Mouse (Mus musculus): ENCODE data around the gene Ethe1. TPM values are rescaled to one million over a fixed set of nuclear protein-coding genes. Genes with fewer than 3 reads are reported as not detected.
A peak's percentile ranks its signal among the peaks of the same experiment; 100 is the strongest.

Ethe1 gene
- polyA plus RNA-seq (2011; ENCODE audit: insufficient read length, low read depth, missing spikeins): 11.3 and 16.2 TPM in 2 replicates

DNA sequence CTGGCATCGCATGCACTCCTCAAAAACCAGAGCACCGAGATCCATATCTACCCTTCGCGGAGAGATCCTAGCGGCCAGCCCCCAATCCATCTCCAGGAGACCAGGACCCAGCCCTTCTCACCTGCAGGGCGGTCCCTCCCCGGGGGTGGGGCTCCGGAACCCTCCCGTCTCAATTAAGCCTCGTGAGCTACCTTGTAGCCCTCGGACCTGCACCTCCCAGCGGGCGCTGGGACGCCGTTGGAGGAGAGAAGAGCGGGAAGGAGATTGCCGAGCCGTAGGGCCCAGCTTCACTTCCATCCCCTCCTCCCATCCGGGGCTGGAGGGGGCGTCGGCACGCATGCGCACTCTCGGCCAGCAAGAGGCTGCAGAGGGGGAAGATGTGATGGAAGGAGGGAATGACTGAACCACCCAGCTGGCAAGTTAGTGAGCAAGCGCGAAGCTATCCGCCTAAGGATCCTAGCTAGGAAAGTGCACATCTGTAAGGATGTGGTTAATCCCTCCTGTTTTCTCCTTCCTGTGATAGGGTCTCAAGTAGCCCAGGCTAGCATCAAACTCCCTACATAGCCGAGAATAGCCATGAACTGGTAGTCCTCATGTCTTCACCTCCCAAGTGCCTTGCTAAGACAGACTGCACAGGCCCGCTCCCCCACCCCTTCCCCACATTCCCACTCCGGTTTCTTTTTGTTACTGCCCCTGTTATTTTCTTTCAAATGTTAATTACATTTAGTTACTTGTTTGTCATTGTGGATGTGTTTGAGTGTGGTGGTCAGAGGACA, at the start of gene Ethe1, which contains the start of gene Zfp575:
Gene Ethe1 (plus strand): TSS at position 214 of the 776 bp plus-strand sequence.
Gene Zfp575 (minus strand): TSS at position 312 of the 776 bp plus-strand sequence.
- TF ChIP-seq CTCF (IDR thresholded peaks at IDR 0.05; ENCODE audit: borderline replicate concordance, insufficient read depth, low read length): no peak
- TF ChIP-seq POLR2A (IDR thresholded peaks at IDR 0.05; ENCODE audit: low read depth, low read length): peak; percentile 80
- Histone ChIP-seq H3K4me1 (ENCODE audit: control insufficient read depth, insufficient read depth, low read length) (no peaks in the 10 kb centered on the region), H3K27ac (ENCODE audit: insufficient read depth, low read length) (no peak within 1 kb of the TSS), H3K4me3 (ENCODE audit: insufficient read depth, low read length) (peak within 1 kb of the TSS; percentile 41)

DNA sequence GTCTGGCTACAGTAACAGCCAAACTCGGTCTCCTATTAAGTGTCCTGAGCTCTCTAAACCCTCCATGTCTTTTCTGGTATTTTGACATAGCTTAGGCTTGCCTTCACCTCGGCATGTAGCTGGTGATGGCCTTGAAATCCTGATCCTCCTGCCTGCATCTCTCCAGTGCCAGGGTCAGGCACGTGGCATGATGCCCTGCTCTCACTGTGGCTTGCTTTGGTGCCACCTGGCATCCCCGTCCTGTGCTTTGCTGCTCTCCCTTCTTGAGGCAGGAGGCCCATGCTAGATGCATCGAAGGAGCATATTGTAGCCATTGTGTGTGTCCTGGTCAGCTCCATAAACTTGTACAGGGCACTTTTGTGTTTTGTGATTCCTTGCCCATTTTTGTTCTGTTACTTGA, 49.8 kb upstream of the Ethe1 start:
- Histone ChIP-seq H3K4me1 (ENCODE audit: control insufficient read depth, insufficient read depth, low read length) (peaks cover under 1% of the 10 kb centered on the region; the same call in 1 of the 2 replicates), H3K4me3 (ENCODE audit: insufficient read depth, low read length) (no peak overlapping the region), H3K27ac (ENCODE audit: insufficient read depth, low read length) (no peak overlapping the region)
- TF ChIP-seq CTCF (IDR thresholded peaks at IDR 0.05; ENCODE audit: borderline replicate concordance, insufficient read depth, low read length): no peak
- TF ChIP-seq POLR2A (IDR thresholded peaks at IDR 0.05; ENCODE audit: low read depth, low read length): peak; percentile 49

GRCm38 (mm10) chr7:24538154-24538553, 49.2 kb upstream of the Ethe1 start:
- 0 out of 2 replicates have a peak, but pooled peaks have one; percentile 7 for TF ChIP-seq POLR2A (IDR thresholded peaks at IDR 0.05; ENCODE audit: low read depth, low read length)
- TF ChIP-seq CTCF (IDR thresholded peaks at IDR 0.05; ENCODE audit: borderline replicate concordance, insufficient read depth, low read length): no peak
- no peak overlapping the region for H3K27ac ChIP-seq (ENCODE audit: insufficient read depth, low read length)
- no peaks in the 10 kb centered on the region for H3K4me1 ChIP-seq (ENCODE audit: control insufficient read depth, insufficient read depth, low read length)
- no peak overlapping the region for H3K4me3 ChIP-seq (ENCODE audit: insufficient read depth, low read length)

DNA sequence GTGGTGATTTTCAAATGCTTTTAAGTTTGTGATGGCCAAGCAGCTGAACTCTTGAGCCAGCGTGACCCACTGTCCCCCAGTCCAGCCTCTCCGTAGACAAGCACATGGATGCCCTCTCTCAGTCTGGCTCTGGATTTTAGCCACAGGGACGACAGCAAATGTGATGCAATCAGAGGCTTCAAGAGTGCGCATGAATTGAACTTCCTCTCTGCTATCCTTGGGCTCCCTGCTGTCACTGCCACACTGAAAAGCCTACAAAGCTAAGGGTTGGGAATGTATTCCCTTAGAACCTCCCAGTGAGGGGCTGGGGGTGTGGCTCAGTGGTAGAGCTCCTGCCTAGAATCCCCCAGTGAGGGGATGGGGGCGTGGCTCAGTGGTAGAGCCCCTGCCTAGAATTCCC, 48.6 kb upstream of the Ethe1 start:
- H3K4me1 ChIP-seq (ENCODE audit: control insufficient read depth, insufficient read depth, low read length): no peaks in the 10 kb centered on the region
- no peak overlapping the region for H3K27ac ChIP-seq (ENCODE audit: insufficient read depth, low read length)
- TF ChIP-seq CTCF (IDR thresholded peaks at IDR 0.05; ENCODE audit: borderline replicate concordance, insufficient read depth, low read length) (no peak), POLR2A (IDR thresholded peaks at IDR 0.05; ENCODE audit: low read depth, low read length) (no peak)
- H3K4me3 ChIP-seq (ENCODE audit: insufficient read depth, low read length): no peak overlapping the region

- no peak overlapping the region for H3K4me3 ChIP-seq (ENCODE audit: insufficient read depth, low read length)
- no peak for TF ChIP-seq CTCF (IDR thresholded peaks at IDR 0.05; ENCODE audit: borderline replicate concordance, insufficient read depth, low read length)
- TF ChIP-seq POLR2A (IDR thresholded peaks at IDR 0.05; ENCODE audit: low read depth, low read length): no peak
- H3K27ac ChIP-seq (ENCODE audit: insufficient read depth, low read length): no peak overlapping the region
- H3K4me1 ChIP-seq (ENCODE audit: control insufficient read depth, insufficient read depth, low read length): no peaks in the 10 kb centered on the region
These were observed 47.7 kb upstream of the Ethe1 start for GRCm38 (mm10) chr7:24539686-24540085.

- TF ChIP-seq POLR2A (IDR thresholded peaks at IDR 0.05; ENCODE audit: low read depth, low read length) (no peak), CTCF (IDR thresholded peaks at IDR 0.05; ENCODE audit: borderline replicate concordance, insufficient read depth, low read length) (no peak)
- H3K27ac ChIP-seq (ENCODE audit: insufficient read depth, low read length): no peak overlapping the region
- no peaks in the 10 kb centered on the region for H3K4me1 ChIP-seq (ENCODE audit: control insufficient read depth, insufficient read depth, low read length)
- H3K4me3 ChIP-seq (ENCODE audit: insufficient read depth, low read length): no peak overlapping the region
These were observed 42.8 kb upstream of the Ethe1 start for GRCm38 (mm10) chr7:24544506-24544905.

DNA sequence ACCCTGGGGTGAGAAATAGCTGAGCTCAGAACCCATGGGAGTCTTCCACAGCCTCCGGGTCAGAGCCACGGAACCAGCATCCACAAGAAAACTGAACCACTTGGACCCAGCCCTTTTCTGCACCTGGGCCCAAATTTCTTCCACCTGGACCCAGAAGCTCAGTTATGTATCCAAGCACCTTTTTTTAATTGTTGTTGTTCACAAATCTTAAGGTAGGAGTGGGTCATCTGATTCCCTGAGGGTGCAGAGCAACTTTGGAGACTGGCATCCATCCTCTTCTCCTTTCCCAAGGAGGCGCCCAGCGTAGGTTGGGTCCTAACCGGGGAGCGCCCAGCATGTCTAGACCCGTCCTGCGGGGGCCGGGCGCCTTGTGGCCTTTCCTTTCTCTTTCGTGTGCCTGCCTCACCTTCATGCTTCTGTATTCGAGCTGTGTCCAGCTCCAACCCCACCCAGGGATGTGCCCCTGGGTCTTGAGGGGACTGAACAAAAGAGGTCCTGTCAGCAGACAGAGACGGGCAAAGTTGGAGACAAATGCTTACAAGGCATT, 41.2 kb upstream of the Ethe1 start, which contains the start of the genes Pinlyp and Xrcc1:
Gene Pinlyp (minus strand): TSS at position 51 of the 547 bp plus-strand sequence.
Gene Xrcc1 (plus strand): TSS at position 222 of the 547 bp plus-strand sequence.
- peak within 1 kb of the TSS; percentile 71 for H3K4me3 ChIP-seq (ENCODE audit: insufficient read depth, low read length)
- H3K4me1 ChIP-seq (ENCODE audit: control insufficient read depth, insufficient read depth, low read length): no peaks in the 10 kb centered on the region
- no peak within 1 kb of the TSS for H3K27ac ChIP-seq (ENCODE audit: insufficient read depth, low read length)
- TF ChIP-seq CTCF (IDR thresholded peaks at IDR 0.05; ENCODE audit: borderline replicate concordance, insufficient read depth, low read length): no peak
- TF ChIP-seq POLR2A (IDR thresholded peaks at IDR 0.05; ENCODE audit: low read depth, low read length): no peak

- peak overlapping the region; percentile 71 for H3K4me3 ChIP-seq (ENCODE audit: insufficient read depth, low read length)
- no peaks in the 10 kb centered on the region for H3K4me1 ChIP-seq (ENCODE audit: control insufficient read depth, insufficient read depth, low read length)
- no peak overlapping the region for H3K27ac ChIP-seq (ENCODE audit: insufficient read depth, low read length)
- peak; percentile 78 for TF ChIP-seq POLR2A (IDR thresholded peaks at IDR 0.05; ENCODE audit: low read depth, low read length)
- no peak for TF ChIP-seq CTCF (IDR thresholded peaks at IDR 0.05; ENCODE audit: borderline replicate concordance, insufficient read depth, low read length)
These were observed 40.5 kb upstream of the Ethe1 start for GRCm38 (mm10) chr7:24546634-24547389.

DNA sequence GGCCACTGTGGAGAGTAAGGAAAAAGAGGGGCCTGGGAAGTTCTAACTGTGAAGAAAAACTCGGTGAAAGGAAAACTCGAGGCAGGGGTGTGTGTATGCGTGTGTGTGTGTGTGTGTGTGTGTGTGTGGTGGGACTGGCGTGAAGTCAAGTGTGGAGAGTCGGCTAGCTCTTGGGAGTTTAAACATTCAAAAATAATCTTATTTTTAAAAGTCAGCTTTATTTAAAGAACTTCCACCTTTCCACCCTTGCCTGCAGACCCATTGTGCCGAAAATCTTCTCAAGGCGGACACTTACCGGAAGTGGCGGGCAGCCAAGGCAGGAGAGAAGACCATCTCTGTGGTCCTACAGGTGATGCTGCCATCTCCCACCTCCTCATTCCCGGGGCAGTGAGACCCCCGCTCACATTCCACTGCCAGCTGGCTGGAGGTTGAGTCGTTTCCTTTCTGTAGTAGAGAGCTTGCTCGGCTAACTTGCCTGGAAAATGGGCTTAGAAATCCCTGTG, 39.8 kb upstream of the Ethe1 start:
- Histone ChIP-seq H3K4me3 (ENCODE audit: insufficient read depth, low read length) (peak overlapping the region; percentile 71), H3K4me1 (ENCODE audit: control insufficient read depth, insufficient read depth, low read length) (no peaks in the 10 kb centered on the region), H3K27ac (ENCODE audit: insufficient read depth, low read length) (no peak overlapping the region)
- TF ChIP-seq CTCF (IDR thresholded peaks at IDR 0.05; ENCODE audit: borderline replicate concordance, insufficient read depth, low read length): no peak
- TF ChIP-seq POLR2A (IDR thresholded peaks at IDR 0.05; ENCODE audit: low read depth, low read length): no peak
